Mouse (Mus musculus) layer of hippocampus, postnatal 10 days (tissue): Measurements from ENCODE around the gene Ntrk2. TPM values are rescaled to one million over a fixed set of nuclear protein-coding genes. Genes with fewer than 3 reads are reported as not detected.
"Not testable (repeated sequence)": the region's sequence is repeated elsewhere in the genome, so short reads cannot be mapped to it uniquely, and the experiment has no call there.

ENCODE experiments used
- DNase-seq, 2 experiments: peaks; one replicate each; pipeline ENCODE4 v3.0.0; 2021; ENCODE audit warnings: low spot score in 2 of 2
- total RNA-seq, 2 experiments: library from RNA; stranded (reverse); gene quantifications; 2 replicates each; pipeline ENCODE4 v1.2.3; 2021

Gene Ntrk2
- total RNA-seq, 2 experiments from 2014 or later, result 248 to 268 TPM

DNA sequence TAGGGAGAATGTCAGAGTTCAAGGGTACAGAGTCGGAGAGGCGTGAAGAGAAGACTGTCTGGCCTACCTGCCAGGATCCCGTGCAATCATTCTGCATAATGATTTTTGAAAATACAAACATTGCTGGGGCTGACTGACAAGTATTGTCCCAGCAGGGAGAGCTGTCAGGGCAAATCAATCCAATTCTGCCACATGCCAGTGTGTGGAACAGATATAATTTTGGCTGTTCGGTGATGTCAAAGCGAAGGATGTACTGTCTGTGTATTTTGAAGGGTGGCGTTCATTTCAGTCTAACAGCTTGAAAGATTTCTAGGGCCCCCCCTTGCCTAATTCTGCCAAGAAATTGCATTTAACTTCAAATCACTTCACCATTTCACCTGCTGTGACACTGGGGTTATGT, 224.2 kb downstream of the Ntrk2 start:
- DNase-seq, result peak; percentile 21 to 32

DNA sequence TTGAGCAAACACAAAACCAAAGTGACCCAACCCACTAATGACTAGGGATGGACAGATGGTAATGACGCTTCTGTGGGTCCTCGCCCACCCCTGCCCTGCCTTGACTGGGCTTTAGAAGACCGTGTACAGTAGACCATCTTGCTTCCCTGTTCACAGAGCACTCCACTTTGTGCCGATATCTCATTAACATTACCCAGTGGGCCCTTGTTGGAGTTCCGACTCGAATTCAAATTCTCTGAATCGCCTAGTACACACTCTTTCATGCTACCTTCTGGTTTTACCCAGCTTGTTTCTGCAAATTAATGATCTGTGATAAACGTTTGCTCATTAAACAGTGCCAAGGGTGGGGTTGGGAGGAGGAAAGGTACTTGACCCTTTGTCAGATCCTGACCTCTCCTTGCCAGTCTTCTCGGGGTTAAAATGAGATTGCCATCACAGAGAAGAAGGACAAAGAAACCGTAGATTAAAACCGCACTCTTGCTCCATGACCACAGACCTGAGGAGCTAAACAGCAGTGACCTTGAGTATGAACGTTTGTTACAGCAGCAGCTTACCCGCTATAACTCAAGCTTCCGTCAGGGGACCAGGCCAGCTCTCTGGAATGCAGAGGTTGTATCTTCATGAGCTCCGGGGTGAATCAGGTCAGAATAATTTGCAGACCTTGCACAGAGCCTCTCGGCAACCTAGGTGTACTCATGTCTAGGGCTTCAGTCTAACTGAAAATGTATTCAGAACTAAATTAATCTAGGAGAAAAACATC, 234.0 kb downstream of the Ntrk2 start:
- DNase-seq, result no peak

DNA sequence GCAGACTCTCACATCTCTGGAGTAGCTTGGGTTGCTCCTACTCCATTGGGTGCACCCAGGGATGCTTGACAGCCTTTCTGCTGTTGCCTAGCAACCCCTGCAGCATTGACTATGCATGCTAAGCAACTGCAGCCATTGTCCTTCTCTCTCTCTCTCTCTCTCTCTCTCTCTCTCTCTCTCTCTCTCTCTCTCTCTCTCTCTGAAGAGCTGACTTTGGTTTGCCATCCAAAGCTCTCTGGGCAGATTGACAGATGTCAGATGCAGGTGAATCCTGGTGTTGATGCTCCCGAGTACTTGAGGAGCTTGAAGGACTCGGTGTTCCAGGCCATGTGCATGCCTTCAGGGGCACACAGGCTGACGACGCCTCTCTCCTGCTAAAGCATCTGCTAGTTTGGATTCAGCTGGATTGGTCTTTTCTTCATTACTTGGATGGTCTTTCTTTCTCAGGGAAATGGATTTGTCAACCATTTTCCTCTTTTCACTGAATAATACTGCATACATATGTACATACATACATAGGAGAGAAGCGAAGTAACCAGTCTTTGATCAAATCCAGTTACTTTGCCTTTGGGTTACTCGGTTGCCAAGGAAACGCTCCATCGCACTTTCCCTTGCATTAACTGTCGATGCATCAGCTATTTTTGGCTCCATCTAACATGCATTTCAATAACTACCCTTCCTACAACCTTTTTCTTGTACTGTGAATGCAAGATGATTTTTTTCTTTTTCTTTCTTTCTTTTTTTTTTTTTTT, 234.8 kb downstream of the Ntrk2 start:
- DNase-seq, result peak; percentile 52 to 54

DNA sequence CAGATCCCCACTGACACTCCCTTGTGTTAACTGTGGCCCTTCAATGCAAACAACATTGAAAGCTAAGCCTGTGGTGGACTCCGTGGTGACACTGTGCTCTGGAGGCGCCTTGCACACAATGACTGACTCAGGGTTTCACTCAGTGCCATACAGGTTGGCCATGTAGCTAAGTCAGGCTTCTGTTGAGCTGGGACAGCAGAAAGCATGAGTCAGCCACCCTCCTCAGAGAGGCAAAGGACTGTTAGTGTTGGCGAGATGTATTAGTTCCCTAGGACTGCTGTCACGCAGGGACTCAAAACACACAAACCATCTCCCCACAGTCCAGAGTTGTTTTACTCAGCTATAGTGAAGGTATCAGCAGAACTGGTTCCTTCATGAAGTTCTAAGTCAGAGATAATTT, 245.8 kb downstream of the Ntrk2 start:
- no peak for DNase-seq

DNA sequence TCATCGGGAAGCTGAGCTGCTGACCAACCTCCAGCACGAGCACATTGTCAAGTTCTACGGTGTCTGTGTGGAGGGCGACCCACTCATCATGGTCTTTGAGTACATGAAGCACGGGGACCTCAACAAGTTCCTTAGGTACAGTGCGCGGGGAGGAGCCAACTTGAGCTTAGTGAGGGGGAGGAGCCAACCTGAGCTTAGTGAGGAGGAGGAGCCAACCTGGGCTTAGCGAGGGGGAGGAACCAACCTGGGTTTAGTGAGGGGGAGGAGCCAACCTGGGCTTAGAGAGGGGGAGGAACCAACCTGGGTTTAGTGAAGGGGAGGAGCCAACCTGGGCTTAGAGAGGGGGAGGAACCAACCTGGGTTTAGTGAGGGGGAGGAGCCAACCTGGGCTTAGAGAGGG, 248.0 kb downstream of the Ntrk2 start:
- DNase-seq, result not testable (repeated sequence)

DNA sequence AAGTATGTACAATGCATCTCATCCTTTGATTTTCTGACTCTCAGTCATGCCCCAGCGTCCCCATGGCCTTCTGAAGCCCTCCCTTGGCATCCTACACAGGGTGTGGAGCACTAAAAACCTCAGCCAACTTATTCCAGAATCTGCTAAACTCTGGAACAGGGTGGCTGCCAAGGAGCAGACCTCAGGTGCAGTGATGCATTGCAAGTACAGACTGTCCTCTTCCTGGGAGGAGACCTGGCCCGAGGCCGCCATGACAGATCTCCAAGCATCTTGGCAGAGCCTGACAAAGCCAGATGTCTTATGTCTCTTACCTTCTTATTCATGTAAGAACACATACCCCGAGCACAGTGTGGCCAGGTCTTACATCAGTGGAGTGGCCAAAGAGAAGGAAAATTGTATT, 250.5 kb downstream of the Ntrk2 start:
- DNase-seq, result no peak

DNA sequence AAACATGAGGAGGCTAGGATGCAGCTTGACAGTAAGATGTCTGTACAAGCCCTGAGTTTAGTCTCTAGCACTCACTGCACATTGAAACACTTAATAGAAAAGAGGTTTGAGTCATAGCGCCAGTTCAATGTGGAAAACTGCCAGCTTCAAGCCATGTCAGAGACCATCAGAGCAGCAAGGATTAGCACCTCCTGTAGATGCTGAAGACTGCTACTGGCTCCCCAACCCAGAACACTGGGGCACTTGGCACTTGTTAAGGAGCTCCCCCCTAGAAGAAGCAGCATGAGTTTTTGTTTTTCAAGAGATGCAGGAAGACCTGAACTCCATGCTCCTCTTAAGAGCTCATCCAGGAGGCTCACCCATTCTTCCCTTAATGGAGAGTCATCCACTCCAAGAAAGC, 251.5 kb downstream of the Ntrk2 start:
- DNase-seq, result no peak

DNA sequence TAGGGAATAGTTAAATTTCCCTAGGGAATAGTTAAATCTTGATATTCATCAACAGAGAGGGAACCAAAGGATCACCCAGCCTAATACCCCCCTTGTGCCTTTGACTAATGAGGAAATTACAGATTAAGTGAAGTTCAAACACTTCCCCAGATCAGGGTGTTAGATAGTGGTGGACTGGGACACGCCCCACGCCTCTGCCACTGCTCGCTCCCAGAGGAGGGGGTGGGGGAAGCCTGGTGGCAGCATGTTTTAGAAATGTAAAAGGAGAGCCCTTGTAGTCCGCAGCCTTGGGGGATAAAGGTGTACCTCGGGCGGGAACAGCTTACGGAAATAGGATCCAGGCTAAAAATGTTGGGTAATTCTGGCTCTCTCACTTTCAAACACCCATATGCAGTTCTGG, 252.7 kb downstream of the Ntrk2 start:
- DNase-seq, result no peak

DNA sequence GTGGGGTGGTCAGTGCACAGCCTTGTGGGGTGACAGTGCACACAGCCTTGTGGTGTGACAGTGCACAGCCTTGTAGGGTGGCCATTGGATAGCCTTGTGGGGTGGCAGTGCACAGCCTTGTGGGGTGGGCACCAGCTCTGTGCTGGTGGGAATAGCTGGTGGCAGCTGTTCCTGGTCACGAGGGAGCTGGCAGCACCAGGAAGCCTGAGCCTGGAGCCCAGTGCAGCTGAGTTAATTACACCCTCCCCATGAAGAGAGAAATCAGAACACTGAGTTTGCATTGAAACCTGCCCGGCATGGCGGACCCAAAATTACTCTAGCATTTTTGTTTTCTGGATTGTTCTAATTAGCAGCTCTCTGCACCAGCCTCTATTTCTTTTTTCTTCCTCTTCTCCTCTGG, 259.3 kb downstream of the Ntrk2 start:
- DNase-seq, result peak in 1 of 2 experiments; percentile 39

DNA sequence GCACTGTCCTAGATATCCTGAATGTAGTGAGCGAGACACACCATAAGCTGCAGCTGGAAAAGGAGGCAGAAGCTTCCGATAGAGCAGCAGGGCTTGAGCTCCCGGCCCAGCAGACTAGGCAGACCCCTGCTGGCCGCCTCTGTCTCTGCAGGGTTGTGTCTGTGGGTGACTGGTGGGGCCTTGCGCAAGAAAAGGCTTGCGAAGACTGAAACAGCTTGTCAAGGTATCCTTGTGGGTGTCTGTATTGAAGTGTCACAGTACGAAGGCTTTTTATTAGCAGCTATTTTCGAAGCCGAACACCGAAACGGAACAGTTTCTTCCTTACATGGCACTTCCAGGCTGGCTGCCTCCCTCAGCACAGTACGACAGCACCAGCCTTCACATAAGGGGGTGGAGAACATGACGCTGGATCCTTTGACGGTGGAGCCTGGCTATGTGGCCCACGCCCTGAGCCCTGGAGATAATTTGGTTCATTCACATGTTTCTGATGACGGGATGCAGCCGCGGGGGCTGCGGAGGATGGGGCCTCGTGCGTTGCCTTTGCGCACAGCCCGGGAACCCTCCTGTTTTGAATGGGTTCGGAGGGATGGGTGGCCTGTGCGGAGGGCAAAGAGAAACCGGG, 267.4 kb downstream of the Ntrk2 start:
- peak; percentile 84 to 88 for DNase-seq

DNA sequence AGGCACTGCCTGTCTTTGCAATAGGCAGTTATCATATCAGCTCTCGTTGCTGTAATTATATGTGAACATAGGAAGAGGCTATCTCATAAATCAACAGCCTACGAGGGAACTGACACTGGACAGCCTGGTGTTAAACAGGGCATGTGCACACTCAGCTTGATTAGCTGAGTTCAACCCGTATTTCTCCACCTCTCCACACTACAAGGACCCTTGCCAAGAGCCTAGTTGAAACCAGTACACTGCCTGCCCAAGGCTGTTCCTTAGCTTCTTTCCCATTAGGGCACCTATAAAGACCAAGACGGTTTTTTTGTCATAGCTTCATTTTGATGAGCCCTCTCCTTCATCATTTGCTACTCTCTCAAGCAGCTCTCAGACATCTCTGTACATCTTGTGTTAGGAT, 270.1 kb downstream of the Ntrk2 start:
- DNase-seq, result no peak

DNA sequence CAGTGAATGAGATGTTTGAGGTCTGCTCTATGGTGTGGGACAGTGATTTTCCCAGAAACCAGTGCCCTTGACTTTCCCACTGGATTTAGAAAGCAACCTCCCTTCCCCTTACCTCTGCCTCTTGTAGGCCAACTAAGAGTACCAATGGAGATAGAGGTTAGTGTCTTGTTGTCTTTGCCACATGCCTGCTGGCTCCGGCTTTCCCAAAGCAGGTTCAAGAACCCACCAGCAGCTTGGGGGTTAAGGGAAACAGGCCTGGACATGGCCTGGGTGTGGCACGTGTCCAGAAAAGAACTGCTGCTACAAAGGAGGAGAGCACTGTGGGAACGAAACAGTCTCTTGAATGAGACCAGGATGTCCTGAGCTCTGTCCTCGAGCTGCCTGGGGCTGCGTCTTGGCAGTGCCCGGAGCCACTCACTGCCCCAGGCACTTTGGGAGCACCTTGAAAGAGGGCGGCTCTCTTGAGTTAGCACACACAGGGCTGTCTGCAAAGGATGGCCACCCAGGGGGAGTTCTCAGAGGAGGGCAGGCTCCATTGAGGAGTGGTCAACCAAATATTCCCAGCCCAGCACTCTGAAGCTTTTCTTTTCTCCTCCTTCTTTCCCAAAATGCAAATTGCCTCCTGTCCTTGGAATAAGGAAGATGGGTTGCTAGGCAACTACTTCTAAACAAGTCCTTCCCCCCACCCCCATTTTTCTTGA, 273.5 kb downstream of the Ntrk2 start:
- DNase-seq, result peak; percentile 52 to 57

DNA sequence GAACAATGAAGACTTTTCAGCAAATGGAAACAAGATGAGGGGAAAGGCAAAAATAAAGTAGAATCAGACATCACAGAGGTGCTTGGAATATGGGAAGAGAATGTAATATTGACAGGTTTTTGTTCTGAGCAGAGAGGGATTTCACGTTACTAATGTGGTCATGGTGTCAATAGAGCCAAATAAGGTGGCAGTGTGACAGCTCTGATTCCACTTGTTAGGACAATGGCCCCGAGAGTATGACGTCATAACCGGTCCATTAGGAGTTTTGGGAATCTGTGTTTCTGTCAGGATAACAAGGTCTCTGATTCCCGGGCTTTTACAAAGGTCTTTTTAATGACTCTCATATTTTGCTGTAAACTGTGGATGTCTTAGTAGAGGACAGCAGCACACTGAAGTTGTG, 274.1 kb downstream of the Ntrk2 start:
- no peak for DNase-seq

DNA sequence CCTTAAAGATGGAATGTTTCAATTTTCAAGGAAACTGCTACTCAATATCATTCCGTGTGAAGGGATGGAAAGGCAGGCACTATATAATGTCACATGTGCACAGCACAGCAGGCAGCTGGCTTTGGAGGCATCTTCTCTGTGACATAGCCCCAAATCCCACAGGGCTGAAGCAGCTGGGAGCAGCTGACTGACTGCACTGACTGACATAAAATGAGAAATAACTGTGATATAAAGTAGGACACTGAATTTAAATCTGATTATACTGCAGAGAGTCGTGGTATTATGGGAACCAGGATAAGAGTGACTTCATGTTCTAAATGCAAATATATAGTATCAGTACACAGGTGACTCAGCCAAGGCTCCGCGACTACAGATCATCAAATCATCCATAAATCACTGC, 282.6 kb downstream of the Ntrk2 start:
- no peak for DNase-seq

DNA sequence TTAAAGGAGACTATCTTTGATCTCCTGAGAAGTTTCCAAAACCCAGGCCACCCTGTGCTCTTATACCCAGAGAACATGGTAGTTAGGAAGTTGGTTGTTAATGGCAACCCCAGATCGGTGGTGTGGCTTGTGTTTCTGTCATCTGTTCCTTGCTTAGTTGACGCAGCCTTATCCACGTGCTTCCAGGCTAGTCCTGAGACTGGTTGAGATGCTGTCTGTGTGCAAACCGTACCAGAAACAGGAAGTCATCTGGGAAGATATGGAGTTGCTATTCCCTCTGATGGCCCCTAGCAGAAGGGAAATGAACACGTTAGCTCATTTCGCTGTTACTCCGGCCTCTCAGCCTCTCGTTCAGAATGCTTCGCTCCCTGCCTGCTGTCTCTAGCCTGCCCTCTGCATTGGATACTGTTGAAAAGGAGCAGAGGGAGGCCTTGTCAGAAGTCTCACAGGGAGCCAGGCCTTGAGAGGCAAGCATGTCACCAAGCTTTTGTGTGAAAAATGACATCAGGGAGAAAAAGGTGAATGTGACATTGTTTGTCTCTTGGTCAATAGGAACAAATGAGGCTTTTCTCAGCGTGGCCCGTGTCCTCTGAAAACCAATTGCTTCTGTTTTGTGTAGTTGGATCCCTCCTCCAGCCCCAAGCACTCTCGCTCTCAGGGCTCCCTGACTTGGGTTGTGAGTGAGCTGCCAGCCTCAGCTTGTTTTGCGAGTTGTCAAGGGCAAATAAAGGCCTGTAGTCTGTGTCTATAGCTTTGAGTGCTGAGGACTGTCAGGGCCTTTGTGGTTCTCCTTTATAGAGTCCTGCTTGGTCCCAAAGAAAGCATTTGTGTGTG, 285.0 kb downstream of the Ntrk2 start:
- peak; percentile 37 to 53 for DNase-seq

DNA sequence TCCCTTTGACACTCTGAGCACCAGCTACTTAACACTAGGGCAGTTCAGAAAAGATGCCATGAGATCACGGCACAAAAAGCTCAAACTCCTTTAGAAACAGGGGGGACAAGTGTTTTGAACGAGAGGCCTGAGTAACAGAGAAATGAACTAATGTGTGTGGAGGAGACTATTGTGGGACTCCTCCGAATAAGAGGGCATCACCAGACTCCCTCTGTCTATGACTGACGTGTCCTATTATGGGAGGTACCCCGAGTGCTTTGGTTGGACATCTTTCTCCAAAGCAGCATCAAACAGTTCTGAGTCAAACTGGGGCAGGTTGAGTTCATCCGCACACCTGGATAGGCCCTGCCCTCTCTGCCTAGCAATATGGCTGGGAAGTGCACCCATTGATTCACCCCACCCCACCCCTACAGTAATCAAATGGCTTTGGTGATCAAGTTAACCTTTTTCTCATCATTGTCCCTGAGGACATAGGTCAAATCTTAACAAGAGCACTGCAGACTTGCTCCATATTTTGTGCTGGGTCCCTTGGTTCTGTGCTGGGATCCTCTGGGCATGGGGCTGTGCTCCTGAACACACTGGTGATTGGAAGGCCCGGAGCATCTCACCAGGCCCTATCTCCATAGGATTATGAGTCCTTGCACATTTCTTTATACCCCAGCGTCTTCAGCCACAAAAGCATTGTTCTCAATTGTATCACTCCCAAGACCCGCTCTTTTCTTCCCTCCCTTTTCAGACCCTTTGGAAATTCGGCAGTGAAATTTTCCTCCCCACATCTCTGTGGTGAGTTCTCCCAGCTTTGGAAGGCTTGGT, 285.9 kb downstream of the Ntrk2 start:
- DNase-seq, result no peak

DNA sequence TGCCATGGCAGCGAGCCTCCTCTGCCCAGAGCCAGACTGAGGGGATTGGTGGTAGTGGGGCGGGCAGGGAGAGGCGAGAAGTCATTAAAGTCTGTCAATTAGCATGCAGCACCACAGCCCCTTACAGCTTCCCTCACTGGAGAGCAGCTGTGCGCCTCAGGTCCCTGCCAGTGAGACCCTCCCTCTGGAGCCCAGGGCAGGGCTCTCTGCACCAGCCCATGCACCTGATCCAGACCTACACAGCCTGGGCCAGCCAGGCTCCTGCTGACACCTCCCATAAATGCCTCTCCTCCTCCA, 286.4 kb downstream of the Ntrk2 start:
- DNase-seq, result peak; percentile 81 to 84

DNA sequence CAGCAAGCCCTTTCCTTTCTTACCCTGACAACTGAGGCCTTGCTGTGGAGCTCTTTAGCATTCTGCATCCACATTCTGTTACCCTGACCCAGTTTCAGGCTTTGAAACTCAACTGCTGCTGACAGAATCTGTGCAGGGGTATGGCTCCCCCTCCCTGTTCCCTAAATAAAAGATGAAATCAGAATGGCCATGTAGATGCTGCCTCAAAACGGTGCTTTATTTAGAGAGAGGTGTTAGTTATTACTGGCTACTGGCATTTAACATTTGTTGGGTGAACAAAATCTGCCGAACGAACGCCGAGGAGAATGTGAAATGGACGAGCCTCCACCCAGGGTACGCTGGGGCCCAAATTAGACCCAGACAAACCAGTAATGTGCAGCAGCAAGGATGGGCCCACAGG, 288.4 kb downstream of the Ntrk2 start:
- peak in 1 of 2 experiments; percentile 29 for DNase-seq

DNA sequence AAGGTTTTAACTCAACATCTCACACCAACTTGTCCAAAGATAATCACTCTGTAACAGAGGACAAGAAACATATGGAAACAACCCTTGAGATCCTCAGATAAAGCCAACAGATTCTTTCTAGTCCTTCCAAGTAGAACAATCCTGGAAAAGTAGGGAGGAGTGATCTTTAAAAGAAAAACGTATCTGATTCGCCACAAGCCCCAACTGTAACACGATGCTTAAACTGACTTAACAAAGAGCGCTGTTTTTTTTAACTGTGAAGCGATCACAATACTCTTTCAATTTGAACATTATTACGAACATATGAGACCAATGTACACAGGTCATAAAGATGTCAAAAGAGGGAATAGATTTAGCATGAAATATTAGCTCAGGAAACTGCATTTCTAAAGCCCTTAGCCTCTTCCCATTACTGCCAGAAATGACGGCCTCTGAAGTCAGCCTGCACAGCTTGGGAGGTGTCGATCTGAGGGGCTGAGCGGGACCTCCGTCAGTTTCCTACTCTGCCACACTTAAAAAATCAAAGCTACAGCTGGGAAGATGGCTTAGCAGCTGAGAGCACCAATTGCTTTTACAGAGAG, 289.5 kb downstream of the Ntrk2 start:
- no peak for DNase-seq

DNA sequence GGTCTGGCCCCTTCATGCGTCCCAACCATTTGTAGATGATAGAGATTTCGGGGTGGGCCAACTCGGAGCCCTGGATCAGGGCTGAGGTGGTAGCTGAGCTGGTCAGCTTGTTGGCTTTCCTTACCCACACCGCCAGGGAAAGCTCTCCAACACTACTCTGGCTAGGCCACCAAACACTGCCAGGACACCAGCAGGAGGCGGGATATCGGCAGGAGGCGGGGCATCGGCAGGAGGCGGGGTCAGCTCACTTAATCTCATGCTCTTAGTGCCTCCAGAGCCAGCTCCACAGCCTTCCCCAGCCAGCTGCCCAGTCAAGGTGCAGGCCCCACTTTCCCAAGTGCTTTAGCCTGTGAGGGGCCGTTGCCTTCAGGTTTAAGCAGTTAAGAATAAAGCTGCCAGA, 293.7 kb downstream of the Ntrk2 start:
- no peak for DNase-seq
